Mouse (Mus musculus): ENCODE measurements around the gene Pitpnm2. TPM values are rescaled to one million over a fixed set of nuclear protein-coding genes. Genes with fewer than 3 reads are reported as not detected.

Gene Pitpnm2
- polyA plus RNA-seq, 1 experiment from 2014 or later: 1.9 TPM

DNA sequence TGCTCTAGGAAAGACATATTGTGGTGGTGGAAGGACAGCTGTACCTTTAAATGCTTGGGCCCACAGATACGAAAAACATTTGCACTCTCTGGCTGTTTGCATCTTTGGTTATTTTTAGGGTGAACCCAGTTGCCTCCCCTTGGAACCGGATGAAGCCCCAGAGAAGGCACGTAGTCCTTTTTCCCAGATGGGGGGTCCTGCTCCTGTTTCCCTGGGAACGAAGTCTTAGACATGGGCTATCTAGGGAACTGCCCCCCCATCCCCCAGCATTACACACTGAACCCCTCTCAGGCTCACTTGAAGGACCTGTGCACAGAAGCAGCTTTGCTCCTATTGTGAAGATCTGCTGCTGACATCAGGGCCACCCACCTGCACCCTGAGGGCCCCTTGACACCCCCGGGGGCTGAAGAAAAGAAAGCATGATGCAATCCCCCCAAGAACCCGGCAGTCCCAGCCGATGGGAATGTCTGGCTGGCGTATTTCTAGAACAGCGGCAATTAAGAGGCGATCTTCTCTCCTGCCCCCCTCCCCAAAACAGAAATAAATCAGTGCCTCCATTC is 56.8 kb downstream of the Pitpnm2 start:
- Histone ChIP-seq H3K27ac (ENCODE audit: low read length) (no peak overlapping the region), H3K4me2 (ENCODE audit: low read depth, low read length) (no peak overlapping the region), H3K36me3 (ENCODE audit: control insufficient read depth, insufficient read depth) (no peaks in the 10 kb centered on the region), H3K9me3 (replicated peaks; ENCODE audit: control insufficient read depth, low read length) (no peaks in the 10 kb centered on the region), H3K9ac (ENCODE audit: low read depth, low read length) (no peak overlapping the region), H3K4me1 (ENCODE audit: control insufficient read depth, low read depth, low read length) (peaks cover 17% of the 10 kb centered on the region), H3K4me3 (ENCODE audit: low read depth, low read length) (no peak overlapping the region), H3K27me3 (ENCODE audit: control insufficient read depth, insufficient read depth, low read depth, low read length) (no peaks in the 10 kb centered on the region)
- ATAC-seq (ENCODE audit: low read depth): no peak
- WGBS (ENCODE audit: insufficient replicate concordance): 70% methylated on average over 10 of the region's 10 CpGs

DNA sequence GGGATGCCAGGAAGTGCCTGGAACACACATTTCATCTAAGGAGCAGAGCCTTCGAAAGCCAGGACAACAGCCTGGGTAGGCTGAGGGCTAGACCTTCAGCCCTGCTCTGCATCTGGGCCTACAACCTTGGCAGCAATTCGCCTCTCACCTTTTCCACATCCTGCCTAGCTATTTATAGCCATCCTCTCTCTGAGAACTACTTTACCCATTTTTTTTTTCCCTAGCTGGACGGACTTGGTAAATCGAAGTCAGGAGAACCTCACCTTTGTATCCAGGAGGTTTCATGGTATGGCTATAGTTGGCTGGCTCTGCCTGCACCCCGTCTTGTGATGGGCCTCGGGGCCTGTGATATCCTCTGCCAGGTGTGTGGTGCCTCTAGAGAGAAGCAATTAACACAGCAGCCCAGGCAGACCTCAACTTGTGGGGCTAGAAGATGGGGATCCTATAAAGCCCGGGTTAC is 57.3 kb downstream of the Pitpnm2 start:
- no peak overlapping the region for H3K9ac ChIP-seq (ENCODE audit: low read depth, low read length)
- H3K4me3 ChIP-seq (ENCODE audit: low read depth, low read length): no peak overlapping the region
- no peak overlapping the region for H3K27ac ChIP-seq (ENCODE audit: low read length)
- no peak for ATAC-seq (ENCODE audit: low read depth)
- WGBS (ENCODE audit: insufficient replicate concordance): 71% methylated on average over 7 of the region's 7 CpGs
- H3K36me3 ChIP-seq (ENCODE audit: control insufficient read depth, insufficient read depth): no peaks in the 10 kb centered on the region
- peaks cover 20% of the 10 kb centered on the region for H3K4me1 ChIP-seq (ENCODE audit: control insufficient read depth, low read depth, low read length)
- H3K4me2 ChIP-seq (ENCODE audit: low read depth, low read length): no peak overlapping the region
- H3K27me3 ChIP-seq (ENCODE audit: control insufficient read depth, insufficient read depth, low read depth, low read length): no peaks in the 10 kb centered on the region
- H3K9me3 ChIP-seq (replicated peaks; ENCODE audit: control insufficient read depth, low read length): no peaks in the 10 kb centered on the region

DNA sequence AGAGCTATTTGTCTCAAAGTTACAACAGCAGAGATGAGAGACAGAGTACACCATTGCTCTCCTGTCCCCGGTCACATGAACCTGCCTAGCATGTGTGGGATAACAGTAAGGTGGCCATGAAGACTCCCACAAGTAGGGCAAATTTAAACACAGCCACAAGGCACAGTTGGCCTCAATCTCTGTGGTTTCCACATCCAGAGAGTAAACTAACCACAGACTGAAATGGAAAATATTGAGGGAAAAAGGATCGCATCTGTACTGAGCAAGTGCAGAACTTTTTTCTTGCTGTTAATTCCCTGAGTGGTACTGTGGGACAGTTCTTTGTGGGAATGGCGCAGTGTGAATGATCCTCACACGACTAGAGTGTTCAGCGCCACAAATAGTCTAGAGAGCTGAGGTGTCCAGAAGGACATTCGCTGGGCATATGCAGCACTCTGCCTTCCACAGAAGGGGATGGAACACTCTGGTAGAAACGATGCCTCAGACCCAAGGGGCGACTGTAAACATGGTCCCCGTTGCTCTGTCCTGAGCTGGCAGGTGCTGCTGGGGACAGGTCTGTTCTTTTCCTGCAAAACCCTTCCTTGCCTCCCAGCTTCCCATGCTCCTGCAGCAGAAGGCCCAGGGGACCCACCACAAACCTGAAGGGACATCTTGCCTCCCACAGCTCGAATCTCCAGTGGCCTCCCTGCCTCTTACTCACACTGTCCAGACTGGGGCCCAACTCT is 59.3 kb downstream of the Pitpnm2 start:
- no peak for ATAC-seq (ENCODE audit: low read depth)
- Histone ChIP-seq H3K27ac (ENCODE audit: low read length) (no peak overlapping the region; the same call in 1 of the 2 replicates), H3K9me3 (replicated peaks; ENCODE audit: control insufficient read depth, low read length) (no peaks in the 10 kb centered on the region), H3K27me3 (ENCODE audit: control insufficient read depth, insufficient read depth, low read depth, low read length) (no peaks in the 10 kb centered on the region), H3K36me3 (ENCODE audit: control insufficient read depth, insufficient read depth) (no peaks in the 10 kb centered on the region), H3K4me3 (ENCODE audit: low read depth, low read length) (no peak overlapping the region), H3K9ac (ENCODE audit: low read depth, low read length) (no peak overlapping the region), H3K4me2 (ENCODE audit: low read depth, low read length) (no peak overlapping the region), H3K4me1 (ENCODE audit: control insufficient read depth, low read depth, low read length) (peaks cover 24% of the 10 kb centered on the region)
- WGBS (ENCODE audit: insufficient replicate concordance): 74% methylated on average over 10 of the region's 10 CpGs

DNA sequence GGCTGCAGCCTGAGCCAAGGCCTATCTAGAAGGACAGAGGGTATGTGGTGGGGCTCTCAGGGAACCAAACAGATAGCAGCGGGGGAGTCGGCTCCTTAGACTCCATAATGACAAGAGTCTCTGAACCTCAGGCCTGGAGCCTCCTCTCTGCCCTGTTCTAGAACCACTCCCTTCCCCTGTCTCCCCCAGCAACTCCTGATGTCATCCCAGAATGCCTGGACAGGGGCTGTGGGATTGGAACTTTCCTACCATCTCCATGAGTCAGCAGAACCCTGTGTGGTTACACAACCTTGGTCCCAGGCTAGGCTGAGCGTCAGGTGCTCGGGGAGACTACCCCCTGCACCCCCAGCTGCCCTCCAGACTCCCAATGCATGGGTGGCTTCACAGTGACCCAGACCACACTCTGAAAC is 60.0 kb downstream of the Pitpnm2 start:
- ATAC-seq (ENCODE audit: low read depth): peak; percentile 58
- no peaks in the 10 kb centered on the region for H3K9me3 ChIP-seq (replicated peaks; ENCODE audit: control insufficient read depth, low read length)
- H3K27me3 ChIP-seq (ENCODE audit: control insufficient read depth, insufficient read depth, low read depth, low read length): no peaks in the 10 kb centered on the region
- 45% methylated on average over 4 of the region's 4 CpGs for WGBS (ENCODE audit: insufficient replicate concordance)
- no peaks in the 10 kb centered on the region for H3K36me3 ChIP-seq (ENCODE audit: control insufficient read depth, insufficient read depth)
- H3K4me1 ChIP-seq (ENCODE audit: control insufficient read depth, low read depth, low read length): peaks cover 24% of the 10 kb centered on the region
- H3K4me3 ChIP-seq (ENCODE audit: low read depth, low read length): no peak overlapping the region
- peak overlapping the region; percentile 14; the same call in 1 of the 2 replicates for H3K27ac ChIP-seq (ENCODE audit: low read length)
- H3K4me2 ChIP-seq (ENCODE audit: low read depth, low read length): no peak overlapping the region
- peak overlapping the region; percentile 24 for H3K9ac ChIP-seq (ENCODE audit: low read depth, low read length)

DNA sequence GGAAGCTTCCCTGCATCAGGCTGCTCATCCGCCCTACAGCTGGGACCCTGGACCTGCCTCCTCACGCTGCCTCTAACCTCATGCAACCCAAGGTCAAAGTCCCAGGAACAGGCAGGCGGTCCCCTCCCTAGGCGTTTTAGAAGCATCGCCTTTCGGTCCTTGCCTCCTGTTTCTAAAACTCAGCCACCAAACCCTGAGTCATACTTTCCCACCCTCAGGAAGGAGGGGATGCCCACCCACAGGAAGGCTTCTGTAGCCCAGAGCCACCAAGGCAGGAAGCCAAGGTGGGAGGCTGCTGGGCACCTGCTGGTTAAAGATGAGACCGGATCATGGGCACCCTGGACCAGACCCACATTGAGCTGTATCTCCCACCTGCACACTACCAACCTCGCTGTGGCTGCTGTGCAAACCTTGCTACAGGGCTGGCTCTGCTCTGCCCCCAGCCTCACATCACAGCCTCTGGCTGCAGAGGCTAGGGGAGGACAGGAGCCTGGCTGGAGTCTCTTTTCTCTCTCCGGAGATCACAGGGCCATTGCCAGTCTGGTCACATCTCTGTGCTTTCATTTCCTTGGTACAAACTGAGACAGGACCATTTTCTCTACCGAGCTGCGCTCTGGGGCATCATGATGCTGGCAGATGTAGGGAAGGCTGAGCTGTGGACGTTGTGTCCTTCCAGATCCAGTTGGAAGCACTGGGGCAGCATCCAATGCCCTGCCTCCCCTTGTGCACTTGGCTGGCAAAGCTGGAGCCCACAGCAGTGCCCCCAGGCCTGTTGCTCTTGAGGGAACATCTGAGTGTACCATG is 61.9 kb downstream of the Pitpnm2 start:
- Histone ChIP-seq H3K36me3 (ENCODE audit: control insufficient read depth, insufficient read depth) (no peaks in the 10 kb centered on the region), H3K27me3 (ENCODE audit: control insufficient read depth, insufficient read depth, low read depth, low read length) (no peaks in the 10 kb centered on the region), H3K4me2 (ENCODE audit: low read depth, low read length) (no peak overlapping the region), H3K27ac (ENCODE audit: low read length) (no peak overlapping the region), H3K4me1 (ENCODE audit: control insufficient read depth, low read depth, low read length) (peaks cover 25% of the 10 kb centered on the region), H3K9me3 (replicated peaks; ENCODE audit: control insufficient read depth, low read length) (no peaks in the 10 kb centered on the region), H3K4me3 (ENCODE audit: low read depth, low read length) (no peak overlapping the region), H3K9ac (ENCODE audit: low read depth, low read length) (peak overlapping the region; percentile 29; the same call in 1 of the 2 replicates)
- 68% methylated on average over 12 of the region's 12 CpGs for WGBS (ENCODE audit: insufficient replicate concordance)
- 0 out of 2 replicates have a peak, but pooled peaks have one; percentile 37 for ATAC-seq (ENCODE audit: low read depth)

DNA sequence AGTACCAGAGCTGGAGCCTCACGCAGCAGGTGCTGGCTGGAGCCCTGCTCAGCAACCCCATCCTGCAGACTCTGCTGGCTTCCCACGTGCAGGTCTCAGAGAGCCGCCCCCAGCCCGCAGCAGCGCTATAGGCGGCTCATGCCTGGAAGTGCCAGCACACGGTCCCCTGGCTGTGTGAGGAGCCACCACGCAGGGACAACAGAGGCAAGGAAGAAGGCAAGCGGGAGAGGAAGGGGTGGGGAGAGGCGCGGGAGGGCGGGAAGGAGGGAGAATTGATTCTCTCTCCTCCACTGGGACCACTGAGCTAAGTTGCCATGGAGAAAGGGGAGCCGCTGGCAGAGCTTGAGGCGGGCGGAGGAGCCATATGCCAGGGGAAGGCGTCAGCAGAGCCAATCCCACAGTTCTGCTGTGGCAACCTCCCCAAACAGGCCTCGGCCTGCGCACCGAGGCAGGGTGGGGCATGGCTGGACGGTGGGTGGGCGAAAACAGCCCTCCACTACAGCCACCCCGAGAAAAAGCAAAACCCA is 62.5 kb downstream of the Pitpnm2 start:
- no peak overlapping the region; the same call in 1 of the 2 replicates for H3K4me2 ChIP-seq (ENCODE audit: low read depth, low read length)
- no peak for ATAC-seq (ENCODE audit: low read depth)
- peaks cover 32% of the 10 kb centered on the region for H3K4me1 ChIP-seq (ENCODE audit: control insufficient read depth, low read depth, low read length)
- H3K36me3 ChIP-seq (ENCODE audit: control insufficient read depth, insufficient read depth): no peaks in the 10 kb centered on the region
- H3K27me3 ChIP-seq (ENCODE audit: control insufficient read depth, insufficient read depth, low read depth, low read length): no peaks in the 10 kb centered on the region
- 56% methylated on average over 22 of the region's 22 CpGs for WGBS (ENCODE audit: insufficient replicate concordance)
- peak overlapping the region; percentile 33; the same call in 1 of the 2 replicates for H3K9ac ChIP-seq (ENCODE audit: low read depth, low read length)
- H3K27ac ChIP-seq (ENCODE audit: low read length): peak overlapping the region; percentile 3; the same call in 1 of the 2 replicates
- H3K9me3 ChIP-seq (replicated peaks; ENCODE audit: control insufficient read depth, low read length): no peaks in the 10 kb centered on the region
- no peak overlapping the region for H3K4me3 ChIP-seq (ENCODE audit: low read depth, low read length)

DNA sequence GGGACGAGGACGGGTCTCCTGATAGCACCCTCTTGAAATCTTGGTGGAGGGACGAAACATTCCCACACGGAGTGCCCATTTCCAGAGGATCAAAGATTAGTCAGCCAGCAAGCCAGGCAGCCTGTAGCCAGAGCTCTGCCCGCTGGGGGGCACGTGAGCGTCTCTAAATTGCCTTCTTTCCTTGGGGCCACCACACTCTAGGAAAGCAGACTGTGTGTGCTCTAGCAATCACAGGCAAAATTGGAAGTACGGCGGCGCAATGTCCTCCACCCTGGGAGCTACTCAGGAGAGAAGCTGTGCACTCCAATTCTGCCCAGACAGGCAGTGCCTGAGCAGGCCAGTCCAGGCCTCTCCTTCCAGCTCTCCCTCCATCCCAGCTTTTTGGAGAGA is 63.1 kb downstream of the Pitpnm2 start:
- Histone ChIP-seq H3K9ac (ENCODE audit: low read depth, low read length) (no peak overlapping the region), H3K27me3 (ENCODE audit: control insufficient read depth, insufficient read depth, low read depth, low read length) (no peaks in the 10 kb centered on the region), H3K27ac (ENCODE audit: low read length) (no peak overlapping the region), H3K4me1 (ENCODE audit: control insufficient read depth, low read depth, low read length) (peaks cover 36% of the 10 kb centered on the region), H3K36me3 (ENCODE audit: control insufficient read depth, insufficient read depth) (no peaks in the 10 kb centered on the region), H3K4me3 (ENCODE audit: low read depth, low read length) (no peak overlapping the region), H3K4me2 (ENCODE audit: low read depth, low read length) (no peak overlapping the region; the same call in 1 of the 2 replicates), H3K9me3 (replicated peaks; ENCODE audit: control insufficient read depth, low read length) (no peaks in the 10 kb centered on the region)
- 78% methylated on average over 10 of the region's 10 CpGs for WGBS (ENCODE audit: insufficient replicate concordance)
- no peak for ATAC-seq (ENCODE audit: low read depth)

DNA sequence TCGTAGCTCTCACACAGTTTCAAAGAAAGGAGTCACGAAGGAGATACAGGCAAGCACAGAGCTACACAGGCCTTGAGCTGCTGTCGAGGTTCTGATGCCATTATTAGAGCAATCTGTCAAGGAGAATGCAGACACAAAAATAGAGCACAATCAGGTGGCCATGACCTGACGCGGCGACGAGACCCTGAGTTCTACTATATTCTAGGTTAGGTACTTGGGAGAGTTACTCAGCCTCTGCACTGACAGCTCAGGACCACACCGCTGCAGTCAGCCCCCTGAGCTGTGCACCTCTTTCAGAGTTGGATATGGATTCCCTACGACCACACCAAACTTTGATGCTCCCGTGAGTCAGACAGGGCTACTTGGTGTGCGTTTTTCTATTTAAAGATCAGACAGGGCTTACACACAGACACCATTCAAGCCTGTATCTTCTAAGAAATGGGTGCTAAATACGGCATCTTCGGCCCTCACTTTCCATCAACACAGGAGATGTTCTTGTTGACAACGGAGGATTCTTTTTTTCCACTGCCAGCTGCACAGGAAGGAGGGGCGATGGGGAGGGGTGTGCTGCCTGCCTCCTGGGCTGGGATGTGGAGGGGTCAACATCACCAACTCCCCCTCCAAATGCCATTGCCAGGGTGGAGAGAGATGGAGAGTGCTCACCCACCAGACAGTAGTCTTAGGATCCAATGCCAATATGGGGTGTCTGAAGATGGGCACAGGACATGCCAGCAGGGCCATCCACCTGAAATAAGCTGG is 63.7 kb downstream of the Pitpnm2 start:
- Histone ChIP-seq H3K9ac (ENCODE audit: low read depth, low read length) (no peak overlapping the region), H3K4me3 (ENCODE audit: low read depth, low read length) (no peak overlapping the region), H3K4me2 (ENCODE audit: low read depth, low read length) (no peak overlapping the region), H3K27me3 (ENCODE audit: control insufficient read depth, insufficient read depth, low read depth, low read length) (no peaks in the 10 kb centered on the region), H3K27ac (ENCODE audit: low read length) (no peak overlapping the region), H3K9me3 (replicated peaks; ENCODE audit: control insufficient read depth, low read length) (no peaks in the 10 kb centered on the region), H3K36me3 (ENCODE audit: control insufficient read depth, insufficient read depth) (no peaks in the 10 kb centered on the region), H3K4me1 (ENCODE audit: control insufficient read depth, low read depth, low read length) (peaks cover 40% of the 10 kb centered on the region)
- WGBS (ENCODE audit: insufficient replicate concordance): 78% methylated on average over 15 of the region's 15 CpGs
- ATAC-seq (ENCODE audit: low read depth): no peak

All from liver, embryonic 16.5 days (tissue).